Mouse (Mus musculus) ovary, adult 18-20 months (tissue): ENCODE measurements around the gene Snd1.
A peak's percentile ranks its signal among the peaks of the same experiment; 100 is the strongest.

Source experiments
- DNase-seq: peaks from one replicate; pipeline ENCODE4 v3.0.0; 2022; ENCODE audit warnings: low spot score, mixed read lengths

Snd1 gene

DNA sequence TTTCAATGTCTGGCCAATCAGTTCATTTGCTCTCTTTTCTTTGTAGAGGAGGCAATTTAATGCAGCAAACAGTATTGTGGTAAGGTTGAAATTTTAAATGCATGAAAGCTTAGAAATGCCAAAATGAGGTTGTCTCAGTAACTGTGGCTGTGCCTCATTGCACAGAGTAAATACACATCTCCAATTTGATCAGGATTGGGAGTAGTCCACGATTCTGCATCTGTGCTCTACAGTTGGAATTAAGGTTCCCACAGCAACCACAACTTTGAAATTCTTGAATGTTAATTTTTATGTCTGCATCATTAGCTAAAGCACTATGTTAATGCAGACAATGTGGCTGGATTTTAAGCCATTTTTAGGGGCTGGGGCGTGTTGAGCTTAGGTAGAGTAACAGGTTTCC, 72.0 kb downstream of the Snd1 start:
- no peak for DNase-seq

DNA sequence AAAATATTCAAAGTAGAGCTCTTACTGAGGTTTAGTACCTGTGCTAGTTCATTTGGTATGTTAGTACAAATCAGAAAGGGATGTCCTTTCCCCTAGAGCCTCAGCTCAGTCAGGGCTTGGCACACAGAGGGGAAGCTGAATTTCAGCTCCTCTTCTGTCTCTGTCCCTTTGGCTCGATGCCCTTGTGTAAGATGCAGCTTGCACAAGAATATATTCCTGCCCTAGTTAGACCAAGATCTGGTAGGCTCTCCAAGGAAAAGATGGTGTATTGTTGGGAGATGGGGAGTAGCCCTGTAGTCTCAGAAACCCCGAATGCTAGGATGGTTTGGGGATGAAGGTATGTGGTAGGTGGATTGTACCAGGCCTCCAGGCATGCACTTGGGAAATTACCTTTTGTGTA, 74.4 kb downstream of the Snd1 start:
- no peak for DNase-seq

DNA sequence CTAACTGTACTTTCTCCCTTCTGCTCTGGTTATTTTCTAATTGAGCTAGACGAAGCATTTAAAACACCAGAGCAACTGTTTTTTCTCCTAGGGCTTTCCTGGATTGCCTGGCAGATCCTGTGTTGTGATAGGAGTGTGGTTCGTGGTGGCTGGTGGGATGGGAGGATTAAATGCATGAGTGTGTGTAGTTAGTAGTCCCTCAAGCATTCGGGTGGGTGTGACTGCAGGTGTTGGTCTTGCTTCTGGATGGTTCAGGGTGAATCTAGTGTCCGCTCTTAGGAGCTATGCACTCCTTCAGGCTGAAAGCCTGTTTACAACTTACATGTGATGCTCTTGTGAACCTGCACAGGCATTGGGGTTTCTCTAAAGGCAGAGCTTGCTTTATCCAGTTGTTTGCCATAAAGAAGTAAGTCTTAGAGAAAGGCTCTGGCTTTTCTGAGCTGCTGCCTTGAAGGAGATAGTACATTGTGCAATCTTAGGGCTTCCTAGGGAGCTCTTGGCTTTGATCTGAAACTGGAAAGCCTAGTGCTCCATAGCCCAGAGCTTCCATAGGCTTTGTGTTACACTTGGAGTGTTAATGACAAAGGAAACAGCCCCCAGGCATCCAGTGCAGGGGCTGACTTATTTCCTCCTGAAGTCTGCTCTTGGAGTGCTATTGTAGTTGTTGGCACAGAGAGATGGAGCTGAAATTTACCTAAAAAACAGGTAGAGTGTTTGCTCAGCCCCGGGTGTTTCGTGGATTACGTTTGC, 75.5 kb downstream of the Snd1 start:
- DNase-seq, result no peak

DNA sequence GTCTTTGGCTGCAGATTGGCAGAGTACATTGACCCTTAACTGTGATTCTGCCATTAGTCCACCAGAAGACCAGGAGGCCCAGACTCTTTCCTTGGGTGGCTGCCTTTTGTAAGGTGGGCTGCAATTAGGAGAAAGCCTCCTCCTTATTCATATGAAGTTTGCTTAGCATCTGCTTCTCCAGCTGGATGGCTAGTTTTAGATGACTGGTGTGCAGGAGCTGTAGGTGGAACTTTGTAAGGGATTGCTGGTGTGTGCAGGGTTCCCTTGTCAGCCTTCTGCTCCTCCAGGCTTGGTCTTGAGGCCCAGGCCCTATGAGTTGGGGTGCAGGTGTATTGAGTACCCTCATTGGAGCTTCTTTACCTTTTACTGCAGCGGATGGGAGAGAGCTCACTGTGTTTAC, 79.5 kb downstream of the Snd1 start:
- no peak for DNase-seq

DNA sequence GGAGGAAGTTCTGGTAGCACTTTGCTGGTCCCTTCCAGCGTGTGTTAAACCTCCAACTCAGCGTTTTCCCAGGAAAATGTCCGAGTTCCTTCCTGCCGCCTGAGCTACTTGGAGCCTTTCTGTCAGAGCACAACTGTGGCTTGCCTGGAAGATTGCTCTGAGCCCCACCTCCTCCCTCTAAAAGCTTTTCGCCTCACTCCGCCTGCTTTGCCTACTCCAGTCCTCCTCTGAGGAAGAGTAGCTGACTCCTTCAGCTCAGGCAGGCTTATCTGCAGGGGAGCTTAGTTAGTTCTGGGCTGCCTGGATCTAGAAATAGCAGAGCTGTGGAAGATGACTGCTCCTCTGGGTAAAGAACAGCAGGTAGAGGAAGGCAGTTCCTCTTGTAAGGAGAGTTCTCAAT, 80.1 kb downstream of the Snd1 start:
- DNase-seq, result no peak

DNA sequence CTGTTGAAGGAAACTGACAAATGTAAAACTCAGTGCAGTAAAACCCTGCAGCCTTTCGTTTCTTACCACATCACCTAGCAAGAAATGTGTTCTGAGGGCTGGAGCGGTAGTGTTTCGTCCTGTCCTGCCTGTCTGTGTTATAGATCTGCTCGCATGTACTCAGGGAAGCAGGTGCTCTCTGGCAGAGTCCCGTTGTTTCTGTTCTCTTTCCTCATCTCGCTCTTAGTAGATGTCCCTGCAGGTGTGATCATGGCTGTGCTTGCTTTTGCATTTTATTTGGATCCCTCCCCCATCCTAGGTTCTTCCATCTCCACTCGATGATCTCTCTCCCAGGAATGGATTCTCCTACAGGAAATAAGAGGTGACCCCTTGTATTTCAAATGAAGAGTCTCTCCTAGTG, 80.5 kb downstream of the Snd1 start:
- no peak for DNase-seq

DNA sequence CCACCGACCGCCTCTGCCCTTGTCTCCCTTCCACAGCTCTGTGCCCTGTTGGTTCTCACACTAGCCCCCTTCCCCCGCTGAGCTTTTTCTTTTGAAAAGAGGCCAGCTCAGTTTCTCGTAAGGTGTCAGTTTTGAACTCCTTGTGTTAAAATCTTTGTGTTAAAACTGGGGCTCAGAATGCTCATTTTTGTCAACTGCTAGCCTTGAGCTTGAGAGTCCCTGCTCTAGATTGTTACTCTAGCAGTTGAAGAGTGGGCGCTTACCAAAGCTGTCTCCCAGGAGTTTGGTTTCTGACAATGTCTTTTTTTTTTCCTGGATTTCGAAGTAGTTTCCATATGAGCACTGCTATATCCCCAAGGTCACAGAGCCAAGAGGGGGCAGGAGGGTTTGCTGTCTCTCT, 82.8 kb downstream of the Snd1 start:
- no peak for DNase-seq

DNA sequence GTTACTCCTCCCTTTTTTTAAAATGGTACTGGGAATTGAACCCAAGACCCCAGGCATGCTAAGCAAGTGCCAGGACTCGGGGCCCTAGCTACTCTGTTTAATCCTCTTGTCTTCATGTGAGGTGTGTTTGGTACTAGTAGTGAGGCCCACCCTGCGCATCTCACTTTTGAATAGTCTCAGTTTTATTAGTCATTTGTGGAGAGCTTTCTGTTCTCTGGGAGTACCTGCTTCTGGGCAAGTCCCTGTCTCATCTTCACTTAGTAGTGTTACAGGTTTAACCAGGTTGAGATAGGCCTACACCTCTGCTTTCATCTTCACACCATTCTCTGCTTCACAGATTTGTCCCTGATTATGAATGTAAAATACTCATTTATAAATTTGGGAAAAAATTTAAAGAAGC, 84.5 kb downstream of the Snd1 start:
- no peak for DNase-seq

DNA sequence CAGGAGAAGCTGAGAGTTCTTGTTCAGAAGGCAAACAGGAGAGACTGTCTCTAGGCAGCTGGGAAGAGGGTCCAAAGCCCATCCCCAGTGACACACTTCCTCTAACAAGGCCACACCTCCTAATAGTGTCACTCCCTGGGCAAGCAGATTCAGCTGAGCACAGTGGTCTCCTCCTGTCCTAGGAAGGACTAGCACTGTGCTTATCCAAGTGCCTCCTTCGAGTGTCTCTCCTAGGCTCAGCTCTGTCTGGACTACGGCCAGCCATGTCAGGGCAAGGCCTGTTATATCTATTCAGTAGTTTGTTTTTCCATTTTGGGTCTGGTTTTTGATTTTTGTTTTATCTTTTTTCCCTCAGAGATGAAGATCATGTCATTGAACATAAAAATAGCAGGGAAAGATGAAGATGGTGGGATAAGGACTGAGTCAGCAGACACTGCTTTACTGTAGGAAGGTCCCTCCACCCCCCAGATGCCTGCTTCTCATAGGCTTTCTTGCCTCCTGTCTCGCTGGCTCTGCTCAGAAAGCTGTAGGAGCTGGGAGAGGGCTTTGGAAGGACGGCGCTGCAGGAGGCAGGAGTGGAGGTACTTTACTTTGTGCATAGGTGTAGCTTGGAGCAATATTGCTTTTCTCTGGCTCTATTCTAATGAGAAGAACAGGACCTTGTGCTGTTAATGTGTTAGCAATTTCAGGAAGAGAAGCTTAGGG, 86.5 kb downstream of the Snd1 start:
- DNase-seq, result peak; percentile 49

DNA sequence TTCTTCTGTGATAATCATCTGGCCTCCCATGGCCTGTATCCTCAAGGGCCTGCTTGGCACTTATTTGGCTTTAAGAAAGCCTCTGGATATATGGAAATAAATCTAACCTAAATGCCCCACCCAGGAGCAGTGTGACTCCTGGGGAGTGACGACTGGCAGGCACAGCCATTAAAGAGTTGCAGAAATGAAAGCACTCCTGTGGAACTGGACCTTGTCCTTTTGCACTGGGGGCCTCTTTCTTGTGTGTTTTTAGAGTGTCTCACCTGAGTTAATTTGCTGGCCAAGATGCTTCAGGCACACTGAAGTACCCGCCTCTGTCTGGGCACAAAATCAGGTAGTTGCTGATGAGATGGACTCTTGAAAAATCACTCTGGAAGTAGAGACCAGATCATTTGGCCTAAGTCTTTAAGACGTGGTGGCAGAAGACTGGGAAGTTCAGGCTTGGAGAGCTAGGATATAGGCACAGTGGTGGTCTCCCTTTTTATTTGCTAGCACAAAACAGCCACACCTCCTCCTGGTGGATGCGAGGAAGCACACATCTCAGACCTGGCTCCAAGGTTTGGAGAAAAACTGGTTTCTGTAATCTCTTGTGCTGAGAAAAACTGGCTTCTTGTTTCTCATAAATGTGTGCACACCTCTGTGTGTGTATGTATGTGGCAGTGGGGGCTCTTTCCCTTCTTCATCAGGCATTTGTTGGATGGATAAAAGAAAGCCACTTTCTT, 87.5 kb downstream of the Snd1 start:
- DNase-seq, result no peak

DNA sequence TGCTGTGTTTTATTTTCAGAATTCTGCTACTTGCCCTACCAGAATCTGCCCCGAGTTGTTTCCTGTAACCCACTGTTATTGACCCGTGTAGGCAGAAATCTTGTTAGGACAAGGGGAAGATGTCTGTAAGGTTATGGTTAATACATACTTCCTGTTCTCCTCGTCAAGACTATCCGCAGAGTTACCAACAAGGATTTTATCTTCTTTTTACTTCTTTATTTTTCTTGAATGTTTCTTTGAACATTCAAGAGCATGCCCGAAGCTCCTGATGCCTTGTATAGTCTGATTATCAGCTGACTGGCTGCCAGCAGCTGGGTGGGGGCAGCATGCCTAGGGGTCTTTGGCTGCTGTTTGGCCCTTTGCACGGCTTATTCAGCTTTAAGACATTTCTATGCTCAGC, 93.0 kb downstream of the Snd1 start:
- no peak for DNase-seq

DNA sequence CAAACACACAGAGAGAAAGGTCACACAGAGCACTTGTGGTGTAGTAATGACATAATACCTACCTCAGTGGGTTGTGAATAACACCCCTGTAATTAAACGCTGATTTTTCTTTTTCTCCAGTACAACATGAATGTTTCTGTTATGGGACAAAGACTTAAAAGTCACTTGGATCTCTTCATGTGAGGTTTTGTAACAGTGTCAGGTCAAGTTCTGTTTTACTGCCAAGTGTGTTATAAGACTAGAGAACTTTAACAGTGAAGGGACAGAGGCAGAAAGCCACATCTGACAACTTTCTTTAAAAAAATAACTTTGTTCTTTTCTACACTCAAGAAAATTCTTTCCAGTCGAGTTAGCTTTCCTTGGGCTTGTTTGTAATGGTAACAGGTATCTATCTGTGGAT, 97.0 kb downstream of the Snd1 start:
- no peak for DNase-seq

DNA sequence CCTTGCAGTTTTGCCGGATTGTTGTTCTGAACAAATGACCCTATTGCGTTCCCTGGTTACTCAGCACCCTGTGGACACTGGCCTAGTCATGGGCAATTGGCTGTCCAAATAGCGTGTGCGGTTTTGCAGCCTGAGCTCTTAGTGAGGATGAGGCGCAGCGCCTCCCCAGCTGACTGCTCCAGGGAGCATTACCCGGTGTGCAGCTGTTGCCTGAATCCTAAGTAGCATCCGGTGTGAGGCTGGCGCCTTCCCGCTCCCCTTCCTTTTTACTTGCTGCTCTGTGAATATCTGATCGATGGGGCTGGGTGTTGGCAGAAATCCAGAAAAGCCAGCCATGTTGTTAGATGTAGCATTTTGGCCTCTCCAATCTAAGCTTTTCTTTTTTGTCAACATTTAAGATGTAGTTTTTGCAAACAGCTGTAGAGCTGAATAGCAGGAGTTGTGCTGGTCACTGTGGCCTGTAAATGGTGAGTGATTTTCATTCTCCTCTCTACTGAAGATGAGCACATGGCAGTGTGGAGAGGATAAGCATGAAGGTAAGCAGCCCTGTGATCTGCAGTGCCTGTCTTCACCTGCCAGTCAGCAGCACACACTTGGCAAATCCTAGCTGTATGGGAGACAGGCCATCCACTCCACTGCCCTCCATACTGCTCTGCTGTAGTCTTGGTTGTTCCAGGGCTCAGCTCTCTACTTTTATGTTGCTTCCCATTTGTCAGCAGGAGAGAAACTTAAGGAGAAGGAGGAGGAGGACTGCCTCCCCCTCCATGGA, 98.2 kb downstream of the Snd1 start:
- no peak for DNase-seq

DNA sequence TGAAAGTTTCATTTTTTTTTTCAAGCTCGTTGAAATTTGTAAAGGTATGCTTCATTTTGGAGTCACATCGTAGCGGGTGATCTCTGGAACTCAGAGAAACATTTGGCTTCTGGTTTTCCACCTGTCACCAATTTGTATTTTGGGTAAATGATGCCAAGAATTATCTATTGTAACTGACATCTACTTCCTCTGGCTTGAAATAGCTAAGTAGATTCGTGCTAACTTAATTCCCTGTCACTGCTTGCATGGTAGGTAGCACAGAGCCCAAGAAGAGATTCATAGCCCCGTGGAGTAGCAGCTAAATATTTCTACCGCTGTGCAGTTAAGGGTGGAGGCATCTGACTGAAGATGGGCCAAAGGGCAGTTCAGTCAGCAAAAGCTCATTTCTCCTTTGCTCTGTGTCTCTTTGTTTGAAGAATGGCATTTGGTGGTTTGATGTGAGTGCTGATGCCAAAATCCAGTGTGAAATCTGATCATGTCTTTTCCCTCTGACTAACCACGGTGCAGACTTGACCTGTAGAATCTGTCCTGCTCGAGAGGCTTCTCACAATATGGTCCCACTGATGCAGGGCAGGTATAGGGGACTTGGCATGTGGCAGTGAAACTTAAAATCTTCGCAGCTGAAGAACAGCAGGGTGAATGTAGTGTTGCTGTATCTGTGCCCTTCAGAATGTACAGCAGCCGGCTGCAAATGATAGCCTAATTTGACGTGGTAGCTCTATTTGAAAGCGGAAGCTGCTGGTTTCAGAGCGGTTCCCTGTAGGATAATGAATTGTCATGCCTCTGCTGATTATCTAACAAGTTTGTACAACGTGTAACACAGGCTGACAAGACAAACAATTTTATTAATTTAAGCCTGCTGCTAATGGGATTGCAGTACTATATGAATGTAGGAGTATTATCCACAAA, 101.7 kb downstream of the Snd1 start:
- DNase-seq, result no peak

DNA sequence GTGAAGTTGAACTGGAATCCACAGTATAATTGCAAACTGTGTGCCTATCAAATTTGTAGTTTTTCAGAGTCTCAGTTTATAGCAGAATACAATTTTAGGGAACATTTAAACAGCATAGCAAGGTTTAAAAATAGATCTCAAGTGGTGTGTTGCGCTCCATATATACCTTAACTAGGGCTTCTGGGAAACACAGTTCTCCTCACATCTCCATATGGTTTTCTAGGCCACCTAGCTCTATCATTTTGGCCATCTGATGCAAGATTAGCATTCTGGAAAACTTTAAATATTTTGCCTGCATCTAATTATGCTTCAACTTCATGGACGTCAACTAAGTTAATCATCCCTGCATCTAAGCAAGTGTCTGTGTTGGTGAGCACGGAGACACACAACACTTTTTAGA, 107.9 kb downstream of the Snd1 start:
- DNase-seq, result no peak

DNA sequence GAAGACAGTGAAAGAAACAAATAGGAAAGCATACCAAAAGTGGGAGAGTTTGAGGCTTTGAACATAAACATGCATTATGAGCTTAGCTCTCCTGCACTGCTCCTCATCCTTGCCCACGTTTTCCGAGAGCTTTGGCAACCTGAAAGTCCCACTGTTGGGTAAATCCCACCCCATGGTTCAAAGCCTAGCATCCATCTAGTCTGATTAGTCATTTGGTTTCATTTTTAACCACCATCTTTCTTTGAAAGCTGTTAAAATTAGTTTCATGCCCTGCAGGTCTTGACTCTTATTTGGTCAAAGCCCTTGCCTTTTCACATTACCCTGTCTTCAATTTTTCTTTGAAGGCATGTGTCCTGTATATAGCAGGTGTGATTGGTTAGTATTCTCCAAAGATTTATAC, 108.5 kb downstream of the Snd1 start:
- no peak for DNase-seq

DNA sequence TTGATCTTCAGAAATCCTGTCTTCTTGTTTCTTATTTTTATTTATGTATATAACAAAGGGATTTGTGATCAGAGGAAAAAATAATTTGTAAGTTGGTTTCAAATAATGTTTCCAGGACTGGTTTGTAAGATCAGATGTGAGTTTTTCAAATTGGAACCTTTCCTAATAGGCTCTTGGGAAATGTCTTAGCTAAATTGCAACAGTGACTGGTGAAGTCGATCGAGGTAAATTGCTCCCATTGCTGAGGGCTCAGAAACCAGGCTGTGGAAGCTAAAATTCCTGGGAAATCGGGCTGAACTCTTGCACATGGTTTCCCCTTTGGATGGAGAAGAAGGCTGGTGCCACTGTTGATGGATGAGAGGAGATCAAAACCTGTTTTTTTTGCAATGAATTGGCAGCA, 111.9 kb downstream of the Snd1 start:
- no peak for DNase-seq

DNA sequence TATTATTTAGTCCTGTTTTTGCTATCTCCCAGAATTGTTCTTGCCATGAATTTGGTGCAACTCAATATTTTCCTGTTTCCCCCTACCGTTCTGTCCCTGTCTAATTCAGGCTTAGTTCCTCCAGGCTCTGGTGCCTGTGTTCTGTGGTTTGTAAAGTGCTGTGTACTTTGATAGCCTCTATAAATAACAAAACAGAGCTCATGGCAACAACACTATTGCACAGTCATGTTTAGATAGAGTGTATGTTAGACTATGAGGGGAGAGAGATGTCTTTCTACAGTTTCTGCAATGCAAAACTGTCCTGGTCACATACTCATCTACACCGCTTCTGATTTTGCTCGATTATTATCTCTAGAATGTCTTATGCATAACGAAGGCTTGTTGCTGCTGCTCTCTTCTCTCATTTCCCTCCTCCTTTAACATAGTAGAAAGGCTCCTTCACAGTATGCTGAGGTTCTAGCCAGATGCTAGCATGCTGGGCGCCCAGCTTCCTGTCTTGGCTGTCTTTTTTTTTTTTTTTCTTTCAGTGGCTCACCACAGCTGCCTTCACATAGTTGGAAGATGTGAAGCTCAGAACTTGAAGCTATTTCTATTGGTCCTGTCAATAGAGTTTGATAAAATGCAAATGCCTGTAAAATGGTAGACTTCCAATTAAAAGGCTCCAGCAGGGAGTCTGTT, 113.7 kb downstream of the Snd1 start:
- no peak for DNase-seq

DNA sequence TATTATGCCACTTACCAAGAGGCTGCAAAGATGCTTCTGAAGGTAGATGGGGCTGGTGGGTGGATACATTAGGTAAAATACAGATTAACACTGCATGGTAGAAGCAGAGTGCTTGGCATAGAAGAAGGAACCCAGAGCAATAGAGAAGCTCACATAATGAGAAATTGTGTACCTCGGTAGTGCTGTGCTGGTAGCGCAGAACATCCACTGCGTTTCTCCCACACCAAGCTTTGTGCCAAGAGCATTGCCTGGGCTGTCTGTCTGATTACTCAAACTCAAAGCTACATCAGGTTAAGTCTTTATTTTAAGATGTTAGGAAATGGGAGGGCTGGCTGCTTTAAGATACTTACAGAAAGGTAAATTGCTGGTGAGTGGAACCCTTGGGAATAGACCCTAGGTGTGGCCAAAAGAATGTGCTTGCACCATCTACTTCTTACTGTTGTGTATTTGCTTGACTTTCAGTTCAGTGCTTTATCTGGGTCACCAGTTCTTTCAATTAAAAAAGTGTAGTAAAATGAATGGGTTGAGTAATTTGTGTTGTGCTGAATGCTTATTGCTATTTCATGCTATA, 117.5 kb downstream of the Snd1 start:
- DNase-seq, result no peak

DNA sequence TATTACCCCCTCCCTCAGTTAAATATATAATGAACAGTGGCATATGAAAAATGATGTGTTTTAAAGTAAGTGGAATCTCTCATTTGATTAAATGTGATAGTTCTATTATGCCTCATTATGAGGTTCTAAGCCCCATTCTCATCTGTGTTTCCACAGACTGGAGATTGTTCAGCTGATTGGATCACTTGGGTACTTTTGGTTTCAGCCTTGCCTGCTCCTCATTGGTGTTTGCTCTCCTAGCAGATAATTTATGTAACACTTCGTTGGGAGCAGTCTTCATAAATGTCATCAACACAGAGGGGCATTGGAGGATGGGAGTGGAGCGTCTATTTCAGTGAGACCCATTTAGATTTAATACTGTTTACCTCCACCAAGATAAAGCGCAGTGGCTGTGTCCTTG, 118.8 kb downstream of the Snd1 start:
- peak; percentile 12 for DNase-seq

DNA sequence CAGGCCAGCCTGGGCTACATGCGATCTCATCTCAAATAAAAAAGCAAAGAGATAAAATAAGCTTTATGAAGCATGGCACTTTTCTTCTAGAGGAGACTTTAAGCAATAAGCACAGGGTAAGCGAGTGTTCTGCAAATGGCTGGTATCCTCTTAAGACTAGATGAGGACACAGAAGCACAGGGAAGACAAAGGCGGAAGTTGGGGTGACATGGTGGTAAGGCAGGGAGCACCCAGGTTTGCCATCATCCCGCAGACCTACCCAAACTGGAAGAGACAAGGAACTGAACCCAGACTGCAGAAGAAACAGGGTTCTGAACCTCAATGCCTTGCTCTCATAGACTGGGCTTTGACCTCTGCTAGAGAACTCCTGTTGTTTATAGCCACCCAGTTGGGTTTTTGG, 119.8 kb downstream of the Snd1 start:
- no peak for DNase-seq
